Mouse (Mus musculus) layer of hippocampus, adult 9-11 months (tissue): Measurements from ENCODE around the gene Sgms1.

Experiments used
- DNase-seq: peaks from one replicate; pipeline ENCODE4 v3.0.0; 2022

The Sgms1 gene

GRCm38 (mm10) chr19:32287839-32288238 lies 101.7 kb downstream of the Sgms1 start:
- DNase-seq, result no peak

- no peak for DNase-seq
Measured at GRCm38 (mm10) chr19:32285455-32285831, 104.1 kb downstream of the Sgms1 start.

GRCm38 (mm10) chr19:32284681-32285454 lies 104.6 kb downstream of the Sgms1 start:
- no peak for DNase-seq

GRCm38 (mm10) chr19:32281917-32282316 lies 107.6 kb downstream of the Sgms1 start:
- DNase-seq, result no peak

- DNase-seq, result peak; percentile 42
Measured at GRCm38 (mm10) chr19:32280380-32280779, 109.1 kb downstream of the Sgms1 start.

- DNase-seq, result no peak
Measured at GRCm38 (mm10) chr19:32279400-32279799, 110.1 kb downstream of the Sgms1 start.

- no peak for DNase-seq
Measured at GRCm38 (mm10) chr19:32277869-32278268, 111.6 kb downstream of the Sgms1 start.

- DNase-seq, result no peak
Measured at GRCm38 (mm10) chr19:32277287-32277686, 112.2 kb downstream of the Sgms1 start.

- no peak for DNase-seq
Measured at GRCm38 (mm10) chr19:32276817-32277216, 112.7 kb downstream of the Sgms1 start.

GRCm38 (mm10) chr19:32276263-32276662 lies 113.3 kb downstream of the Sgms1 start:
- DNase-seq, result no peak

GRCm38 (mm10) chr19:32275068-32275925 lies 114.2 kb downstream of the Sgms1 start:
- no peak for DNase-seq

- no peak for DNase-seq
Measured at GRCm38 (mm10) chr19:32274145-32274544, 115.4 kb downstream of the Sgms1 start.

GRCm38 (mm10) chr19:32273714-32274113 lies 115.8 kb downstream of the Sgms1 start:
- DNase-seq, result no peak

- DNase-seq, result no peak
Measured at GRCm38 (mm10) chr19:32272475-32273260, 116.8 kb downstream of the Sgms1 start.

- DNase-seq, result no peak
Measured at GRCm38 (mm10) chr19:32271455-32272200, 117.9 kb downstream of the Sgms1 start.

- no peak for DNase-seq
Measured at GRCm38 (mm10) chr19:32269844-32270176, 119.7 kb downstream of the Sgms1 start.

GRCm38 (mm10) chr19:32269141-32269843 lies 120.2 kb downstream of the Sgms1 start:
- DNase-seq, result peak; percentile 34

GRCm38 (mm10) chr19:32268562-32268961 lies 121.0 kb downstream of the Sgms1 start:
- DNase-seq, result no peak

- peak; percentile 36 for DNase-seq
Measured at GRCm38 (mm10) chr19:32266385-32267252, 122.9 kb downstream of the Sgms1 start.

- no peak for DNase-seq
Measured at GRCm38 (mm10) chr19:32263753-32264152, 125.8 kb downstream of the Sgms1 start.
